Mouse (Mus musculus) forebrain, embryonic 14.5 days (tissue): ENCODE data around the gene Akap1. TPM values are rescaled to one million over a fixed set of nuclear protein-coding genes. Genes with fewer than 3 reads are reported as not detected.
A peak's percentile ranks its signal among the peaks of the same experiment; 100 is the strongest.

Experiments used
- ATAC-seq: fragments of 200-750 bp; cut with Nextera tagmentation; 2 replicates; pipeline ENCODE4 v1.8.0; 2017; ENCODE audit warnings: mild to moderate bottlenecking, moderate library complexity
- DNase-seq: peaks from one replicate; pipeline ENCODE4 v3.0.0-alpha.2; 2015; ENCODE audit warnings: low spot score
- H3K27ac ChIP-seq: fragments of 300-500 bp; sonication (generic); 2 replicates; pipeline ENCODE4 v1.5.1; 2014; ENCODE audit warnings: low read depth, mild to moderate bottlenecking, control low read depth, low read length, moderate library complexity
- H3K27me3 ChIP-seq: fragments of 300-500 bp; sonication (generic); replicated peaks from 2 replicates; pipeline ENCODE4 v1.6.1; 2014; ENCODE audit warnings: low read length, control low read depth, mixed read lengths; ENCODE audit not compliant: control insufficient read depth, insufficient read depth
- H3K36me3 ChIP-seq: fragments of 300-500 bp; sonication (generic); 2 replicates; pipeline ENCODE4 v1.6.1; 2014; ENCODE audit warnings: low read length, control low read depth; ENCODE audit not compliant: control insufficient read depth, insufficient read depth
- H3K4me1 ChIP-seq: fragments of 300-500 bp; sonication (generic); 2 replicates; pipeline ENCODE4 v1.6.1; 2014; ENCODE audit warnings: antibody characterized with exemption, low read length, control low read depth; ENCODE audit not compliant: control insufficient read depth, insufficient read depth
- H3K4me2 ChIP-seq: fragments of 300-500 bp; sonication (generic); 2 replicates; pipeline ENCODE4 v1.6.1; 2014; ENCODE audit warnings: mild to moderate bottlenecking, control low read depth, low read length
- H3K4me3 ChIP-seq: fragments of 300-500 bp; sonication (generic); 2 replicates; pipeline ENCODE4 v1.5.1; 2014; ENCODE audit warnings: low read depth, low read length, control low read depth
- H3K9ac ChIP-seq: fragments of 300-500 bp; sonication (generic); 2 replicates; pipeline ENCODE4 v1.6.1; 2014; ENCODE audit warnings: mild to moderate bottlenecking, low read length, control low read depth, moderate library complexity
- H3K9me3 ChIP-seq: fragments of 300-500 bp; sonication (generic); replicated peaks from 2 replicates; pipeline ENCODE4 v1.6.1; 2016; ENCODE audit warnings: low read length, control low read depth, mixed read lengths; ENCODE audit not compliant: control insufficient read depth
- WGBS: fragments of 180-500 bp; shearing (Covaris S2); extraction: QIAGEN DNeasy Blood & Tissue Kit; methylation state at CpG from one replicate; pipeline ENCODE4 v1.1.7; 2014; 5-methylcytosine and 5-hydroxymethylcytosine counted together
- polyA plus RNA-seq: library from polyadenylated mRNA; unstranded; fragments of >200 nt; fragmentation: Nextera tagmentation; extraction: Ambion mirVana; gene quantifications from 2 replicates; pipeline ENCODE4 v1.2.1, GENCODE M21; 2014

Gene Akap1
- polyA plus RNA-seq, 1 experiment from 2014 or later, result 18.7 TPM

- Histone ChIP-seq H3K27me3 (no peaks in the 10 kb centered on the region), H3K27ac (no peak overlapping the region), H3K4me3 (no peak overlapping the region), H3K4me1 (no peaks in the 10 kb centered on the region), H3K4me2 (no peak overlapping the region), H3K9me3 (no peaks in the 10 kb centered on the region), H3K9ac (no peak overlapping the region), H3K36me3 (peaks cover 49% of the 10 kb centered on the region)
- ATAC-seq (no peak), DNase-seq (no peak)
- WGBS, result 79% methylated on average over 6 of the region's 6 CpGs
These were observed 23.0 kb downstream of the Akap1 start for GRCm38 (mm10) chr11:88841406-88841805.

GRCm38 (mm10) chr11:88840724-88841350 is 23.5 kb downstream of the Akap1 start:
- H3K36me3 ChIP-seq, result peaks cover 55% of the 10 kb centered on the region

GRCm38 (mm10) chr11:88840292-88840691 is 24.1 kb downstream of the Akap1 start:
- WGBS, result 77% methylated on average over 8 of the region's 8 CpGs

More at GRCm38 (mm10) chr11:88840724-88841350, 23.5 kb downstream of the Akap1 start:
- WGBS, result 85% methylated on average over 10 of the region's 10 CpGs
- H3K27me3 ChIP-seq, result no peaks in the 10 kb centered on the region
- H3K9me3 ChIP-seq, result no peaks in the 10 kb centered on the region
- no peak overlapping the region for H3K4me2 ChIP-seq
- H3K4me1 ChIP-seq, result no peaks in the 10 kb centered on the region
- no peak overlapping the region for H3K27ac ChIP-seq
- DNase-seq (no peak), ATAC-seq (no peak)
- H3K4me3 ChIP-seq, result no peak overlapping the region
- no peak overlapping the region for H3K9ac ChIP-seq

GRCm38 (mm10) chr11:88839379-88839778 is 25.0 kb downstream of the Akap1 start:
- DNase-seq (no peak), ATAC-seq (no peak)
- no peaks in the 10 kb centered on the region for H3K27me3 ChIP-seq
- no peak overlapping the region for H3K4me2 ChIP-seq
- no peaks in the 10 kb centered on the region for H3K9me3 ChIP-seq
- WGBS, result 92% methylated on average over 6 of the region's 6 CpGs
- H3K4me1 ChIP-seq, result no peaks in the 10 kb centered on the region
- no peak overlapping the region for H3K27ac ChIP-seq
- H3K4me3 ChIP-seq, result no peak overlapping the region
- peaks cover 53% of the 10 kb centered on the region for H3K36me3 ChIP-seq
- no peak overlapping the region for H3K9ac ChIP-seq

More at GRCm38 (mm10) chr11:88840292-88840691, 24.1 kb downstream of the Akap1 start:
- DNase-seq (no peak), ATAC-seq (no peak)
- H3K9ac ChIP-seq, result no peak overlapping the region
- no peaks in the 10 kb centered on the region for H3K9me3 ChIP-seq
- no peak overlapping the region for H3K4me2 ChIP-seq
- no peak overlapping the region for H3K27ac ChIP-seq
- H3K36me3 ChIP-seq, result peaks cover 54% of the 10 kb centered on the region
- H3K4me3 ChIP-seq, result no peak overlapping the region
- no peaks in the 10 kb centered on the region for H3K4me1 ChIP-seq
- H3K27me3 ChIP-seq, result no peaks in the 10 kb centered on the region

GRCm38 (mm10) chr11:88838630-88839029 is 25.8 kb downstream of the Akap1 start:
- no peak overlapping the region for H3K4me3 ChIP-seq
- no peak overlapping the region for H3K4me2 ChIP-seq
- no peak overlapping the region for H3K9ac ChIP-seq
- no peak for ATAC-seq
- H3K27ac ChIP-seq, result no peak overlapping the region
- H3K27me3 ChIP-seq, result no peaks in the 10 kb centered on the region
- no peak for DNase-seq
- H3K9me3 ChIP-seq, result no peaks in the 10 kb centered on the region
- no peaks in the 10 kb centered on the region for H3K4me1 ChIP-seq
- peaks cover 53% of the 10 kb centered on the region for H3K36me3 ChIP-seq
- 95% methylated on average over 13 of the region's 13 CpGs for WGBS

GRCm38 (mm10) chr11:88834606-88835005 is 29.8 kb downstream of the Akap1 start:
- Histone ChIP-seq H3K4me3 (no peak overlapping the region), H3K27ac (no peak overlapping the region), H3K36me3 (peaks cover 72% of the 10 kb centered on the region), H3K4me1 (no peaks in the 10 kb centered on the region), H3K9ac (no peak overlapping the region), H3K4me2 (no peak overlapping the region), H3K27me3 (no peaks in the 10 kb centered on the region), H3K9me3 (no peaks in the 10 kb centered on the region)
- ATAC-seq, result no peak
- WGBS, result 92% methylated on average over 11 of the region's 11 CpGs
- DNase-seq, result no peak

- 88% methylated on average over 14 of the region's 14 CpGs for WGBS
- Histone ChIP-seq H3K4me1 (no peaks in the 10 kb centered on the region), H3K27ac (no peak overlapping the region), H3K4me2 (no peak overlapping the region), H3K9me3 (no peaks in the 10 kb centered on the region), H3K27me3 (no peaks in the 10 kb centered on the region), H3K9ac (no peak overlapping the region), H3K4me3 (no peak overlapping the region), H3K36me3 (peaks cover 68% of the 10 kb centered on the region)
- ATAC-seq (no peak), DNase-seq (no peak)
These were observed 30.3 kb downstream of the Akap1 start for GRCm38 (mm10) chr11:88834134-88834533.

- H3K27ac ChIP-seq, result no peak overlapping the region
- DNase-seq (no peak), ATAC-seq (no peak)
- no peak overlapping the region for H3K9ac ChIP-seq
- H3K4me2 ChIP-seq, result no peak overlapping the region
- H3K27me3 ChIP-seq, result no peaks in the 10 kb centered on the region
- H3K36me3 ChIP-seq, result peaks cover 60% of the 10 kb centered on the region
- H3K9me3 ChIP-seq, result no peaks in the 10 kb centered on the region
- no peaks in the 10 kb centered on the region for H3K4me1 ChIP-seq
- no peak overlapping the region for H3K4me3 ChIP-seq
- 88% methylated on average over 4 of the region's 4 CpGs for WGBS
These were observed 31.3 kb downstream of the Akap1 start for GRCm38 (mm10) chr11:88833099-88833498.

GRCm38 (mm10) chr11:88830257-88830804 is 34.1 kb downstream of the Akap1 start:
- DNase-seq (peak; percentile 46), ATAC-seq (peak; percentile 40; the same call in 1 of the 2 replicates)
- H3K36me3 ChIP-seq, result peaks cover 41% of the 10 kb centered on the region
- H3K9me3 ChIP-seq, result no peaks in the 10 kb centered on the region
- no peak overlapping the region for H3K4me2 ChIP-seq
- no peak overlapping the region for H3K27ac ChIP-seq
- H3K27me3 ChIP-seq, result no peaks in the 10 kb centered on the region
- H3K4me3 ChIP-seq, result no peak overlapping the region
- no peak overlapping the region for H3K9ac ChIP-seq
- H3K4me1 ChIP-seq, result no peaks in the 10 kb centered on the region
- WGBS, result 98% methylated on average over 2 of the region's 2 CpGs
